Mouse (Mus musculus) bone marrow macrophage, adult 2 months (primary cell): Measurements from ENCODE around the gene Exoc4.

Experiments used
- CTCF ChIP-seq: IDR thresholded peaks from 2 replicates; pipeline ENCODE4 v1.5.1; 2012; ENCODE audit warnings: low read depth, mild to moderate bottlenecking, low read length, moderate library complexity
- POLR2A ChIP-seq: IDR thresholded peaks from 2 replicates; pipeline ENCODE4 v1.6.1; 2012; ENCODE audit warnings: mild to moderate bottlenecking, low read depth, low read length, borderline replicate concordance

DNA sequence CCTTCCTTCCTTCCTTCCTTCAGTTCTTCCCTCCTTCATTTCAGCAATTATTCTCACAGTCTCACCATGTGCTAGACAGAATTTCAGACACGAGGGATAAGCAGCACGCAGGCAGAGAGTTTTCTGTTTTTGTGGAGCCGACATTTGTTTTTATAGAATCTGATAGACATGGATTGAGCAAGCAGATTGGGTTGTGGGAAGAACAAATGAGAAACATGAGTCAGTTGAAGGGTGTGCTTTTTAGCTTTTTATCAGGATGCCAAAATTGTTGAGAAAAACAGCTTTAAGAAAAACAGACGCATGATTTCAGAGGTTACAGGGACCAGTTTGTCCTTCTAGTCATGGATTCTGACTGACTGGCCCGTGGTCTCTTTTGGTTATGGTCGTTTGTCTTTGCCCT is 293.8 kb downstream of the Exoc4 start:
- TF ChIP-seq CTCF (no peak), POLR2A (no peak)
